Mouse (Mus musculus) CH12.LX (cell line): Measurements from ENCODE around the gene Hmgn3. TPM values are rescaled to one million over a fixed set of nuclear protein-coding genes. Genes with fewer than 3 reads are reported as not detected.
A peak's percentile ranks its signal among the peaks of the same experiment; 100 is the strongest.

Experiments
- DNase-seq: peaks from one replicate; pipeline ENCODE4 v3.0.0-alpha.2; 2013; ENCODE audit errors: extremely low read depth
- H3K27ac ChIP-seq: 2 replicates; pipeline ENCODE4 v1.5.1; 2012; ENCODE audit warnings: low read depth, mild to moderate bottlenecking, control low read depth, moderate library complexity; ENCODE audit not compliant: insufficient read depth
- H3K27me3 ChIP-seq: replicated peaks from 2 replicates; pipeline ENCODE3; 2012; ENCODE audit warnings: inconsistent platforms
- H3K36me3 ChIP-seq, 2 experiments: replicated peaks in 1 of 2; 2 replicates each; pipeline versions ENCODE3 to v1.6.1; 2012; ENCODE audit warnings: inconsistent platforms in 1 of 2, low read length in 1 of 2, mild to moderate bottlenecking in 1 of 2, mixed read lengths in 1 of 2, moderate library complexity in 1 of 2; ENCODE audit not compliant: control insufficient read depth in 1 of 2, insufficient read depth in 1 of 2
- H3K4me1 ChIP-seq, 2 experiments: 2 replicates each; pipeline ENCODE4 v1.6.1; 2012; ENCODE audit warnings: inconsistent platforms in 1 of 2, moderate library complexity in 1 of 2; ENCODE audit not compliant: insufficient read depth in 2 of 2, control insufficient read depth in 1 of 2
- H3K4me2 ChIP-seq: 2 replicates; pipeline ENCODE4 v1.6.1; 2012; ENCODE audit warnings: low read depth, mild to moderate bottlenecking, control low read depth; ENCODE audit not compliant: poor library complexity, insufficient read depth, severe bottlenecking
- H3K4me3 ChIP-seq, 3 experiments: fragments of 150-350 bp in 1 of 3; sonication (generic) in 1 of 3; replicated peaks in 1 of 3; 2 replicates each; pipeline versions ENCODE3 to v1.5.1; 2011 to 2012; ENCODE audit warnings: low read depth in 2 of 3, low read length in 2 of 3, mild to moderate bottlenecking in 2 of 3, moderate library complexity in 2 of 3, control low read depth in 1 of 3, improper control_type of control experiment in 1 of 3, inconsistent platforms in 1 of 3, mixed read lengths in 1 of 3; ENCODE audit not compliant: poor library complexity in 1 of 3
- H3K79me2 ChIP-seq: replicated peaks from 2 replicates; pipeline ENCODE4 v1.6.1; 2012; ENCODE audit warnings: mild to moderate bottlenecking, moderate library complexity; ENCODE audit not compliant: control insufficient read depth, poor library complexity, insufficient read depth, severe bottlenecking; ENCODE audit errors: extremely low read depth
- H3K9ac ChIP-seq: 2 replicates; pipeline ENCODE4 v1.6.1; 2012; ENCODE audit warnings: low read depth, mild to moderate bottlenecking, control low read depth, moderate library complexity; ENCODE audit not compliant: insufficient read depth
- H3K9me3 ChIP-seq: replicated peaks from 2 replicates; pipeline ENCODE3; 2012; ENCODE audit warnings: low read length, inconsistent platforms, mixed read lengths
- BHLHE40 ChIP-seq: IDR thresholded peaks from 2 replicates; pipeline ENCODE4 v1.6.1; 2011; ENCODE audit warnings: mild to moderate bottlenecking, low read depth, low read length, improper control_type of control experiment
- CHD1 ChIP-seq: IDR thresholded peaks from 2 replicates; pipeline ENCODE4 v1.6.1; 2012; ENCODE audit warnings: low read depth, low read length, improper control_type of control experiment, inconsistent platforms
- CHD2 ChIP-seq: IDR thresholded peaks from 2 replicates; pipeline ENCODE4 v1.6.1; 2011; ENCODE audit warnings: low read length, improper control_type of control experiment
- ELF1 ChIP-seq: IDR thresholded peaks from 2 replicates; pipeline ENCODE4 v1.6.1; 2014; ENCODE audit warnings: low read depth, mild to moderate bottlenecking, inconsistent platforms, low read length, improper control_type of control experiment
- EP300 ChIP-seq: IDR thresholded peaks from 2 replicates; pipeline ENCODE4 v1.6.1; 2011; ENCODE audit warnings: low read length, improper control_type of control experiment
- ETS1 ChIP-seq: conservative IDR thresholded peaks from 2 replicates; pipeline ENCODE4 v1.6.1; 2012; ENCODE audit warnings: low read depth, mild to moderate bottlenecking, inconsistent platforms, low read length, improper control_type of control experiment, moderate library complexity
- IRF4 ChIP-seq: IDR thresholded peaks from 2 replicates; pipeline ENCODE4 v1.6.1; 2014; ENCODE audit warnings: low read depth, mild to moderate bottlenecking, inconsistent platforms, low read length, improper control_type of control experiment
- JUND ChIP-seq: conservative IDR thresholded peaks from 2 replicates; pipeline ENCODE4 v1.6.1; 2011; ENCODE audit warnings: low read depth, low read length, improper control_type of control experiment
- KAT2A ChIP-seq: IDR thresholded peaks from 2 replicates; pipeline ENCODE4 v1.6.1; 2012; ENCODE audit warnings: low read length, improper control_type of control experiment, inconsistent platforms; ENCODE audit not compliant: insufficient replicate concordance
- MAX ChIP-seq: IDR thresholded peaks from 2 replicates; pipeline ENCODE4 v1.6.1; 2011; ENCODE audit warnings: low read length, improper control_type of control experiment
- MEF2A ChIP-seq: IDR thresholded peaks from 2 replicates; pipeline ENCODE4 v1.6.1; 2014; ENCODE audit warnings: low read depth, mild to moderate bottlenecking, inconsistent platforms, low read length, improper control_type of control experiment, borderline replicate concordance
- MXI1 ChIP-seq: IDR thresholded peaks from 2 replicates; pipeline ENCODE4 v1.6.1; 2011; ENCODE audit warnings: mild to moderate bottlenecking, low read depth, low read length, improper control_type of control experiment
- MYC ChIP-seq: IDR thresholded peaks from 2 replicates; pipeline ENCODE4 v1.6.1; 2011; ENCODE audit warnings: low read depth, mild to moderate bottlenecking, improper control_type of control experiment, low read length
- NELFE ChIP-seq: IDR thresholded peaks from 2 replicates; pipeline ENCODE4 v1.6.1; 2011; ENCODE audit warnings: low read depth, low read length, improper control_type of control experiment
- NRF1 ChIP-seq: IDR thresholded peaks from 2 replicates; pipeline ENCODE4 v1.6.1; 2014; ENCODE audit warnings: low read depth, mild to moderate bottlenecking, inconsistent platforms, low read length, improper control_type of control experiment, moderate library complexity
- POLR2A ChIP-seq: IDR thresholded peaks from 2 replicates; pipeline ENCODE4 v1.6.1; 2011; ENCODE audit warnings: low read depth, mild to moderate bottlenecking, improper control_type of control experiment, low read length
- POLR2AphosphoS2 ChIP-seq: IDR thresholded peaks from 2 replicates; pipeline ENCODE4 v1.6.1; 2011; ENCODE audit warnings: low read depth, low read length, improper control_type of control experiment
- RAD21 ChIP-seq: IDR thresholded peaks from 2 replicates; pipeline ENCODE4 v1.6.1; 2011; ENCODE audit warnings: low read depth, mild to moderate bottlenecking, low read length, improper control_type of control experiment, moderate library complexity
- RCOR1 ChIP-seq: conservative IDR thresholded peaks from 2 replicates; pipeline ENCODE4 v1.6.1; 2012; ENCODE audit warnings: low read depth, mild to moderate bottlenecking, inconsistent platforms, low read length, improper control_type of control experiment
- SIN3A ChIP-seq: IDR thresholded peaks from 2 replicates; pipeline ENCODE4 v1.6.1; 2012; ENCODE audit warnings: low read length, improper control_type of control experiment, inconsistent platforms
- TBP ChIP-seq: conservative IDR thresholded peaks from 2 replicates; pipeline ENCODE4 v1.6.1; 2011; ENCODE audit warnings: low read depth, low read length, improper control_type of control experiment
- TCF12 ChIP-seq: IDR thresholded peaks from 2 replicates; pipeline ENCODE4 v1.6.1; 2014; ENCODE audit warnings: low read depth, mild to moderate bottlenecking, inconsistent platforms, low read length, improper control_type of control experiment
- USF1 ChIP-seq: IDR thresholded peaks from 2 replicates; pipeline ENCODE4 v1.6.1; 2014; ENCODE audit warnings: low read depth, mild to moderate bottlenecking, inconsistent platforms, low read length, improper control_type of control experiment
- USF2 ChIP-seq: conservative IDR thresholded peaks from 2 replicates; pipeline ENCODE4 v1.6.1; 2011; ENCODE audit warnings: low read depth, low read length, improper control_type of control experiment
- ZKSCAN1 ChIP-seq: IDR thresholded peaks from 2 replicates; pipeline ENCODE4 v1.6.1; 2012; ENCODE audit warnings: low read depth, inconsistent platforms, low read length, improper control_type of control experiment, borderline replicate concordance
- ZMIZ1 ChIP-seq: IDR thresholded peaks from 2 replicates; pipeline ENCODE4 v1.6.1; 2012; ENCODE audit warnings: low read depth, mild to moderate bottlenecking, inconsistent platforms, low read length, improper control_type of control experiment
- dilution Hi-C: fragments of 300-500 bp; cut with MboI; formaldehyde crosslinking; loops from 2 replicates; pipeline ENCODE4 v1.14.3; 2020; ENCODE audit warnings: low sequenced_read_pairs; ENCODE audit not compliant: extremely low pct_unique_long_range_greater_than_20kb, extremely low pct_ligation_motif_present
- in situ Hi-C: fragments of 300-500 bp; cut with MboI; formaldehyde crosslinking; loops from 3 replicates; pipeline ENCODE4 v1.14.3; 2019; ENCODE audit warnings: low sequenced_read_pairs, low pct_ligation_motif_present, low pct_unique_long_range_greater_than_20kb, mixed read lengths
- polyA plus RNA-seq: library from polyadenylated mRNA; unstranded; fragments of >175 nt; gene quantifications from 2 replicates; pipeline ENCODE4 v1.2.1, GENCODE M21; 2012; ENCODE audit warnings: low read depth; ENCODE audit not compliant: insufficient read length
- total RNA-seq, 2 experiments: library from RNA; depleted of rRNA; stranded (reverse); fragments of 300-350 nt in 1 of 2; fragments of >200 nt in 1 of 2; gene quantifications; 2 replicates each; pipeline ENCODE4 v1.2.3; 2012 to 2014

The Hmgn3 gene
- total and polyA plus RNA-seq, 3 experiments: 50.8 to 167 (median 121) TPM

- TF ChIP-seq TBP (0 out of 2 replicates have a peak, but pooled peaks have one; percentile 30), CHD1 (peak; percentile 70), MYC (peak; percentile 6), ETS1 (peak; percentile 49), BHLHE40 (peak; percentile 56; the same call in 1 of the 2 replicates), CHD2 (no peak), MAX (peak; percentile 38), IRF4 (peak; percentile 58; the same call in 1 of the 2 replicates), MEF2A (peak; percentile 57; the same call in 1 of the 2 replicates)
- TF ChIP-seq, all 38 proteins: peak for 15
Measured at GRCm38 (mm10) chr9:83111117-83111686, 35.3 kb downstream of the Hmgn3 start (continued).

- peak overlapping the region; percentile 57 to 64 (median 58) for H3K4me3 ChIP-seq
- in situ Hi-C loops (loop anchor here (10.0 kb wide), 2 partner anchors 136 to 216 kb away; partner anchors contain the start of gene Phip), dilution Hi-C loops (no loop called here)
- no peaks in the 10 kb centered on the region for H3K9me3 ChIP-seq
- TF ChIP-seq SIN3A (peak; percentile 51), ZMIZ1 (peak; percentile 84), JUND (0 out of 2 replicates have a peak, but pooled peaks have one; percentile 15), USF2 (no peak), BHLHE40 (no peak), KAT2A (0 out of 2 replicates have a peak, but pooled peaks have one; percentile 41), TBP (peak; percentile 91), ETS1 (peak; percentile 42; the same call in 1 of the 2 replicates), NELFE (peak; percentile 78), POLR2AphosphoS2 (no peak), RCOR1 (0 out of 2 replicates have a peak, but pooled peaks have one; percentile 49), MYC (peak; percentile 86), MAX (peak; percentile 49; the same call in 1 of the 2 replicates), USF1 (no peak), NRF1 (peak; percentile 26; the same call in 1 of the 2 replicates), POLR2A (peak; percentile 57), MXI1 (peak; percentile 60), ELF1 (peak; percentile 70), EP300 (peak; percentile 57), RAD21 (no peak; the same call in 1 of the 2 replicates), MEF2A (peak; percentile 10; the same call in 1 of the 2 replicates), ZKSCAN1 (no peak), TCF12 (peak; percentile 60)
- peak overlapping the region; percentile 96 for H3K27ac ChIP-seq
- H3K79me2 ChIP-seq: peaks cover 24% of the 10 kb centered on the region
- DNase-seq: peak; percentile 69
- H3K4me1 ChIP-seq: peaks cover 15 to 44% of the 10 kb centered on the region in 2 experiments
- H3K27me3 ChIP-seq: no peaks in the 10 kb centered on the region
- peak overlapping the region; percentile 91 for H3K4me2 ChIP-seq
- peaks cover 0 to 21% of the 10 kb centered on the region in 2 experiments for H3K36me3 ChIP-seq
- H3K9ac ChIP-seq: peak overlapping the region; percentile 94
Measured at GRCm38 (mm10) chr9:83110406-83111116, 35.9 kb downstream of the Hmgn3 start.
